In the genomic region with DNA sequence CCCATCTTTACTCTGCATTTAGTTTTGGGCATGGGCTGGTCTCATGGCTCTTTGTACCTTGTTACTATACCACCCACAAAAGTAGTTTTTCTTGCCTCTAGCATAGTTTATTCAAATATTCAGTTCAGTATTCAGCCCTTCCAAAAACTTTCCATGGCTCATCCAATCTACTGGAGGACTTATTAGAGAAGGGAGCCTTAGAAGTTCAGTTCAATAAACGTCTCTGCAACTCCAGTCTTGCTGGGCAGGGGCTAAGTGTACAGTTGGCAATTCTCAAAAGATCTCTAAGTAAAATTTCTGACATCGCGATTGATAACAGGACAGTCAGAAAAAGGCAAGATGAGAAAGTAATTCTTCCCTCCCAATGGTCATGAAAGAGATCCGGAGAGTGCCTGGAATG, we compare ENCODE assay signal across 10 mouse cellular contexts. TPM values are rescaled to one million over a fixed set of nuclear protein-coding genes. Genes with fewer than 3 reads are reported as not detected.
DNase-seq lines count a peak whose midpoint lies in the region; ATAC-seq lines count a peak whose summit lies in the region.
"Had no signal": no experiment of that assay in that cellular context is flagged by ENCODE, and none has a peak within 500 bp of the region (broad histone marks: within the 10 kb centered on the region; RNA-seq: fewer than 3 reads in every experiment).

No protein-coding gene starts in this region.

- H3K9me3 ChIP-seq in kidney, embryonic 16.5 days (ENCODE audit: low read length), result no peaks in the 10 kb centered on the region
- no peaks in the 10 kb centered on the region for H3K9me3 ChIP-seq in embryonic facial prominence, embryonic 13.5 days
- H3K9me3 ChIP-seq in hindbrain, embryonic 16.5 days (ENCODE audit: control insufficient read depth, low read length), result no peaks in the 10 kb centered on the region
- H3K9me3 ChIP-seq in midbrain, embryonic 15.5 days, result no peaks in the 10 kb centered on the region

- no peak overlapping the region for H3K27ac ChIP-seq in kidney, embryonic 16.5 days (ENCODE audit: low read length)
- no peak overlapping the region for H3K27ac ChIP-seq in embryonic facial prominence, embryonic 13.5 days
- H3K27ac ChIP-seq in hindbrain, embryonic 16.5 days (ENCODE audit: low read depth, low read length), result no peak overlapping the region
- no peak overlapping the region for H3K27ac ChIP-seq in midbrain, embryonic 15.5 days

- H3K36me3 ChIP-seq in kidney, embryonic 16.5 days (ENCODE audit: insufficient read depth, low read length), result peaks cover 9% of the 10 kb centered on the region
- H3K36me3 ChIP-seq in embryonic facial prominence, embryonic 13.5 days, result peaks cover 14% of the 10 kb centered on the region
- peaks cover 7% of the 10 kb centered on the region for H3K36me3 ChIP-seq in hindbrain, embryonic 16.5 days (ENCODE audit: control insufficient read depth, insufficient read depth, low read length)
- peaks cover 8% of the 10 kb centered on the region; the same call in 1 of the 2 replicates for H3K36me3 ChIP-seq in midbrain, embryonic 15.5 days (replicated peaks)

- WGBS in kidney, embryonic 16.5 days, result 1% methylated on average over 4 of the region's 4 CpGs
- WGBS in embryonic facial prominence, embryonic 13.5 days, result under 1% methylated on average over 4 of the region's 4 CpGs
- WGBS in hindbrain, embryonic 16.5 days, result 8% methylated on average over 4 of the region's 4 CpGs
- 4% methylated on average over 4 of the region's 4 CpGs for WGBS in midbrain, embryonic 15.5 days

- H3K4me3 ChIP-seq in kidney, embryonic 16.5 days (ENCODE audit: low read length), result peak overlapping the region; percentile 49
- H3K4me3 ChIP-seq in embryonic facial prominence, embryonic 13.5 days, result peak overlapping the region; percentile 45
- peak overlapping the region; percentile 29 for H3K4me3 ChIP-seq in hindbrain, embryonic 16.5 days (ENCODE audit: low read length)
- H3K4me3 ChIP-seq in midbrain, embryonic 15.5 days, result peak overlapping the region; percentile 26

- H3K9ac ChIP-seq in kidney, embryonic 16.5 days (replicated peaks; ENCODE audit: low read length), result peak overlapping the region; percentile 57
- peak overlapping the region; percentile 61; the same call in 1 of the 2 replicates for H3K9ac ChIP-seq in embryonic facial prominence, embryonic 13.5 days
- H3K9ac ChIP-seq in hindbrain, embryonic 16.5 days (ENCODE audit: low read depth, low read length), result no peak overlapping the region
- H3K9ac ChIP-seq in midbrain, embryonic 15.5 days, result no peak overlapping the region

- no peak for ATAC-seq in kidney, embryonic 16.5 days (ENCODE audit: low FRiP score, low TSS enrichment)
- ATAC-seq in embryonic facial prominence, embryonic 13.5 days (ENCODE audit: insufficient number of reproducible peaks, insufficient read depth, low FRiP score, low TSS enrichment, low read depth), result no peak
- ATAC-seq in hindbrain, embryonic 16.5 days, result no peak
- ATAC-seq in midbrain, embryonic 15.5 days (replicated peaks), result no peak
- ATAC-seq in granulocyte monocyte progenitor cell, adult 5-6 weeks (replicated peaks; ENCODE audit: poor library complexity, severe bottlenecking), result no peak

- peaks cover 18% of the 10 kb centered on the region for H3K4me1 ChIP-seq in kidney, embryonic 16.5 days (ENCODE audit: insufficient read depth, low read length)
- peaks cover 27% of the 10 kb centered on the region for H3K4me1 ChIP-seq in embryonic facial prominence, embryonic 13.5 days
- peaks cover 14% of the 10 kb centered on the region for H3K4me1 ChIP-seq in hindbrain, embryonic 16.5 days (ENCODE audit: control insufficient read depth, insufficient read depth, low read depth, low read length)
- H3K4me1 ChIP-seq in midbrain, embryonic 15.5 days, result peaks cover 29% of the 10 kb centered on the region

- peaks cover 10% of the 10 kb centered on the region; the same call in 1 of the 2 replicates for H3K27me3 ChIP-seq in kidney, embryonic 16.5 days (ENCODE audit: insufficient read depth, low read length)
- peaks cover 39% of the 10 kb centered on the region for H3K27me3 ChIP-seq in embryonic facial prominence, embryonic 13.5 days
- H3K27me3 ChIP-seq in hindbrain, embryonic 16.5 days (replicated peaks; ENCODE audit: control insufficient read depth, insufficient read depth, low read length), result peaks cover 15% of the 10 kb centered on the region
- H3K27me3 ChIP-seq in midbrain, embryonic 15.5 days (replicated peaks), result peaks cover 51% of the 10 kb centered on the region

- H3K4me2 ChIP-seq in kidney, embryonic 16.5 days (replicated peaks; ENCODE audit: low read depth, low read length), result peak overlapping the region; percentile 81
- peak overlapping the region; percentile 73 for H3K4me2 ChIP-seq in embryonic facial prominence, embryonic 13.5 days
- peak overlapping the region; percentile 46 for H3K4me2 ChIP-seq in hindbrain, embryonic 16.5 days (ENCODE audit: low read length)
- H3K4me2 ChIP-seq in midbrain, embryonic 15.5 days, result peak overlapping the region; percentile 50

- no peak for DNase-seq in kidney, postnatal 14 days
- DNase-seq in c-Kit-positive CD71-positive TER-119-positive erythroid progenitor cells, embryonic 14.5 days (ENCODE audit: low spot score), result no peak
- DNase-seq in layer of hippocampus, postnatal 10 days (ENCODE audit: low spot score in 2 of 2), result no peak

RNA-seq across cellular contexts. Expression of a gene that starts 3.7 kb away (rescaled TPM):
- polyA plus RNA-seq in kidney, embryonic 16.5 days (2015; fragmentation: Nextera tagmentation; extraction: Ambion mirVana), result 28.8 and 30.9 TPM in 2 replicates
- 27.6 and 28.8 TPM in 2 replicates for polyA plus RNA-seq in embryonic facial prominence, embryonic 13.5 days (2015; fragmentation: Nextera tagmentation; extraction: Ambion mirVana)
- 14.0 and 15.6 TPM in 2 replicates for polyA plus RNA-seq in hindbrain, embryonic 16.5 days (2015; fragmentation: Nextera tagmentation; extraction: Ambion mirVana)
- polyA plus RNA-seq in midbrain, embryonic 15.5 days (2015; fragmentation: Nextera tagmentation; extraction: Ambion mirVana), result 22.0 and 25.0 TPM in 2 replicates
- 31.9 and 32.1 TPM in 2 replicates for total RNA-seq in granulocyte monocyte progenitor cell, adult 5-6 weeks (2014; fragmentation: Nextera tagmentation)
- 26.6 and 41.9 TPM in 2 replicates for total RNA-seq in granulocyte monocyte progenitor cell, adult 5-6 weeks (2017)
- 10 to 100 TPM; 34.0 to 48.4 TPM for total RNA-seq in layer of hippocampus, postnatal 10 days (2021)

RNA-seq across cellular contexts. Expression of a gene that starts 8.3 kb away (rescaled TPM):
- polyA plus RNA-seq in kidney, embryonic 16.5 days (2015; fragmentation: Nextera tagmentation; extraction: Ambion mirVana), result 204 and 209 TPM in 2 replicates
- polyA plus RNA-seq in embryonic facial prominence, embryonic 13.5 days (2015; fragmentation: Nextera tagmentation; extraction: Ambion mirVana), result 238 and 240 TPM in 2 replicates
- 177 and 182 TPM in 2 replicates for polyA plus RNA-seq in hindbrain, embryonic 16.5 days (2015; fragmentation: Nextera tagmentation; extraction: Ambion mirVana)
- 179 and 185 TPM in 2 replicates for polyA plus RNA-seq in midbrain, embryonic 15.5 days (2015; fragmentation: Nextera tagmentation; extraction: Ambion mirVana)
- 107 and 136 TPM in 2 replicates for total RNA-seq in granulocyte monocyte progenitor cell, adult 5-6 weeks (2014; fragmentation: Nextera tagmentation)
- 205 and 217 TPM in 2 replicates for total RNA-seq in granulocyte monocyte progenitor cell, adult 5-6 weeks (2017)
- 100 to 1,000 TPM; 120 to 128 TPM for total RNA-seq in layer of hippocampus, postnatal 10 days (2021)

RNA-seq across cellular contexts. Expression of a gene that starts 13.3 kb away (rescaled TPM):
- polyA plus RNA-seq in kidney, embryonic 16.5 days (2015; fragmentation: Nextera tagmentation; extraction: Ambion mirVana), result not detected in 2 replicates
- polyA plus RNA-seq in embryonic facial prominence, embryonic 13.5 days (2015; fragmentation: Nextera tagmentation; extraction: Ambion mirVana), result 0.11 TPM in 1 of 2 replicates, not detected in the other
- polyA plus RNA-seq in hindbrain, embryonic 16.5 days (2015; fragmentation: Nextera tagmentation; extraction: Ambion mirVana), result 0.06 and 0.14 TPM in 2 replicates
- polyA plus RNA-seq in midbrain, embryonic 15.5 days (2015; fragmentation: Nextera tagmentation; extraction: Ambion mirVana), result 0.14 and 0.17 TPM in 2 replicates
- not detected in 2 replicates for total RNA-seq in granulocyte monocyte progenitor cell, adult 5-6 weeks (2014; fragmentation: Nextera tagmentation)
- not detected in 2 replicates for total RNA-seq in granulocyte monocyte progenitor cell, adult 5-6 weeks (2017)
- 1 to 10 TPM in 1 of 2 experiments, under 1 TPM in 1; 0.91 to 1.6 TPM for total RNA-seq in layer of hippocampus, postnatal 10 days (2021)
- total RNA-seq: hematopoietic stem cell, adult 5-6 weeks; neutrophil, adult 5-6 weeks had no signal

Comparison
In these comparisons a context has a peak if more than half of its experiments do, and no peak if none do; other contexts are left out.
1. H3K9ac ChIP-seq: peak in kidney, embryonic 16.5 days (single experiment) and embryonic facial prominence, embryonic 13.5 days (single experiment); none in hindbrain, embryonic 16.5 days (single experiment) and midbrain, embryonic 15.5 days (single experiment).
2. Peak in every context shown above with its lines, with median percentiles within 50 percentile points of each other: H3K4me2 ChIP-seq and H3K4me3 ChIP-seq.